Mouse (Mus musculus) splenic B cell, adult 2 months (primary cell): ENCODE results near the gene Gm3448.
"Not testable (repeated sequence)": the region's sequence is repeated elsewhere in the genome, so short reads cannot be mapped to it uniquely, and the experiment has no call there.

Experiments used
- DNase-seq: peaks from one replicate; pipeline ENCODE4 v3.0.0-alpha.2; 2011; ENCODE audit warnings: low read depth, low spot score
- H3K27me3 ChIP-seq: 2 replicates; pipeline ENCODE4 v1.6.1; 2012; ENCODE audit warnings: mild to moderate bottlenecking, low read length, moderate library complexity, mixed read lengths; ENCODE audit not compliant: control insufficient read depth, poor library complexity, insufficient read depth, severe bottlenecking
- H3K36me3 ChIP-seq: 2 replicates; pipeline ENCODE4 v1.6.1; 2012; ENCODE audit warnings: mild to moderate bottlenecking, low read length, moderate library complexity, mixed read lengths; ENCODE audit not compliant: control insufficient read depth, poor library complexity, insufficient read depth, severe bottlenecking

Gene Gm3448

GRCm38 (mm10) chr17:15000047-15000446 lies 41.3 kb downstream of the Gm3448 start:
- not testable (repeated sequence) for DNase-seq, H3K27me3 ChIP-seq, H3K36me3 ChIP-seq

GRCm38 (mm10) chr17:14994140-14994539 lies 47.2 kb downstream of the Gm3448 start:
- H3K27me3 ChIP-seq, DNase-seq, H3K36me3 ChIP-seq: not testable (repeated sequence)

- DNase-seq, H3K36me3 ChIP-seq: not testable (repeated sequence)
Observed at GRCm38 (mm10) chr17:14993139-14993832, 48.1 kb downstream of the Gm3448 start.

GRCm38 (mm10) chr17:14992522-14993138 lies 48.7 kb downstream of the Gm3448 start:
- not testable (repeated sequence) for H3K36me3 ChIP-seq, DNase-seq, H3K27me3 ChIP-seq

More at GRCm38 (mm10) chr17:14993139-14993832, 48.1 kb downstream of the Gm3448 start:
- not testable (repeated sequence) for H3K27me3 ChIP-seq

- not testable (repeated sequence) for DNase-seq, H3K27me3 ChIP-seq, H3K36me3 ChIP-seq
Observed at GRCm38 (mm10) chr17:14990116-14990702, 51.1 kb downstream of the Gm3448 start.

GRCm38 (mm10) chr17:14978362-14979038 lies 62.8 kb downstream of the Gm3448 start, which contains the start of the genes 9030025P20Rik and Gm3417:
9030025P20Rik (plus strand) TSS chr17:14978468.
Gm3417 (minus strand) TSS chr17:14978790.
- DNase-seq, H3K27me3 ChIP-seq: not testable (repeated sequence)

GRCm38 (mm10) chr17:14977718-14978361 lies 63.5 kb downstream of the Gm3448 start:
- DNase-seq, H3K36me3 ChIP-seq, H3K27me3 ChIP-seq: not testable (repeated sequence)

More at GRCm38 (mm10) chr17:14978362-14979038, 62.8 kb downstream of the Gm3448 start, which contains the start of the genes 9030025P20Rik and Gm3417:
- not testable (repeated sequence) for H3K36me3 ChIP-seq

- H3K36me3 ChIP-seq, DNase-seq, H3K27me3 ChIP-seq: not testable (repeated sequence)
Observed at GRCm38 (mm10) chr17:14968373-14968913, 72.9 kb downstream of the Gm3448 start.

GRCm38 (mm10) chr17:14961557-14962154 lies 79.7 kb downstream of the Gm3448 start:
- DNase-seq, H3K36me3 ChIP-seq, H3K27me3 ChIP-seq: not testable (repeated sequence)

GRCm38 (mm10) chr17:14960951-14961556 lies 80.3 kb downstream of the Gm3448 start, which contains the start of gene Phf10:
Phf10 (minus strand) TSS chr17:14961273.
- peak; percentile 49 for DNase-seq
- H3K27me3 ChIP-seq, H3K36me3 ChIP-seq: not testable (repeated sequence)

- Histone ChIP-seq H3K36me3 (no peaks in the 10 kb centered on the region), H3K27me3 (no peaks in the 10 kb centered on the region)
- peak; percentile 16 for DNase-seq
Observed at GRCm38 (mm10) chr17:14960520-14960919, 80.8 kb downstream of the Gm3448 start.

- Histone ChIP-seq H3K27me3 (no peaks in the 10 kb centered on the region), H3K36me3 (no peaks in the 10 kb centered on the region)
- no peak for DNase-seq
Observed at GRCm38 (mm10) chr17:14959979-14960378, 81.4 kb downstream of the Gm3448 start.

GRCm38 (mm10) chr17:14958686-14959327 lies 82.5 kb downstream of the Gm3448 start:
- H3K36me3 ChIP-seq: 0 out of 2 replicates have a peak, but pooled peaks cover 2% of the 10 kb centered on the region
- DNase-seq: no peak

More at GRCm38 (mm10) chr17:14958686-14959327, 82.5 kb downstream of the Gm3448 start:
- no peaks in the 10 kb centered on the region for H3K27me3 ChIP-seq
